Mouse (Mus musculus) heart, adult 11 months (tissue): ENCODE measurements at regions not wholly inside any gene's neighbourhood (a gene's known extent, or its start where the extent isn't known, plus 50 kb on each side); places are given as distances from the start of the nearest gene placed in this dataset.
"Not testable (repeated sequence)": the region's sequence is repeated elsewhere in the genome, so short reads cannot be mapped to it uniquely, and the experiment has no call there.

Experiments
- DNase-seq: peaks from one replicate; pipeline ENCODE4 v3.0.0; 2022

DNA sequence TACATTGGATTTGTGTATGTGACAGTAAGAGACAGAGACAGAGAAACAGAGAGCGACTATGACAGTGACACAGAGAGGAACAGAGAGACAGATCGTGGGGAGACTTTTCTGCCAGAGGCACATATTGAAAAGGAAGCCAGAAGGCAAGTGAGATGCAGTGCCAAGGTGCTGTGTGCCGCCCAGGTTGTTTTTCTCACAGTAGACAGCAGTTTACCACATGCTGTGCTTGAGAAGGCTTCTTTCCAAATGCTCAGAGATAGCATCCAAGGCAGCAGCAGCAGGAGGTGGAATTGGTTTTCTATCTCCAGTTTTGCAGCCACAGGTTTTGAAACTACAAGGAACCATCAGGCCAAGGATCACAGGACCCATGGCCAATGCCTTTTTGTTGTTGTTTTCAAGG is 466.5 kb downstream of the Lrfn5 start:
- no peak for DNase-seq

DNA sequence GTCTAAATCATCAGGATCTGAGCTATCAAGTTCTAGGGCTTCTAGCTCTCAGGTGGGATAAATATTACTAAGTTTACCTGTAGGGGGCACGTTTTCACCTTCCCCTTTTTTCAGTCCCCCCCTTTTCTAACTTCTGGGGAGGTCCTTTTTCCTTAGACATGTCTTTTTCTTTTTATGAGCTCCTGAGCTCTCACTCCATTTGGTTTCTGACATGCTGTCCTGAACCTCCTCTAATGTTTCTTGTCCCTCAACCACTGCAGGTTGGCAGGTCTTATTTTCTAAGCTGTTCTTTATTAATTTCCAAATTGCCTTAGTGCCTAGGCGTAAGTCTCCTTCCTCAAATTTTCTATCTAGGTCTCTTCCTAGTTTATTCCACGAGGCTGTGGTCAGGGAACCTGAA is 470.9 kb downstream of the Lrfn5 start:
- DNase-seq = not testable (repeated sequence)

DNA sequence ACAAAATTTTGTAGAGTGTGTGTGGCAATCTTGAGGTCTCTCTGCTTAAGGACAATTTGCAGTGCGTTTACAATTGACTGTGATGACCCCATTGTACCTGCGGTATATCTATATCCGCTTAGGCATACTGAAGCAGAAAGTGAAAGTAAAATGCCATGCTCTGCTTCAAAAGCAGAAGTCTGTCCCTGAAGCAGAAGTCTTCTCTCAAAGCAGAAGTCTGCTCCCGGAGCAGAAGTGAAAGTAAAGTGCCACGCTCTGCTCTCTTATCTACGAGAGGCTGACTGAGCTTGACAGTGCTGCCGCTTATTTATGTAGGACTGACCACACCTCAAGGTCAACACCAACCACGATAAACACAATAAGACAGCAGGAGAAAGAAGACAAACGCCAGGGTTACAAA is 471.3 kb downstream of the Lrfn5 start:
- DNase-seq = peak; percentile 86

DNA sequence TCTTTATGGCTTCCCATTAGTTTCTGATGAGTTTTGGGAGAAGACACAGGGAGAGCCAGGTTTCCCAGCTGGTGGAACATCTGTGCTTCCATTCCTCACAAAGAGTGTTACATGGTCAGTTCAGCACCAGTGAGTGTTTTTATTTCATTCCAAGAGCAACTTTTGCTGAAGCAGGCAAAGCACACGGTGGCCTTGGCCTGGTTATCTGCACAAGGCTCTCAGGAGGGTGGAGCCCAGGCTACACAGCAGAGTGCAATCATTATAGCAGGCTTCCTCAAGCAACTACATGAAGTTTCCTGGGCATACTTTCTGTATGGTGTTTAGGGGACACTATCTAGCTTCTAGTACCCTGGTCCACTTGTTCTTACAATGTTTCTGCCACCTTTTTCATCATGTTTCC is 490.4 kb downstream of the Lrfn5 start:
- DNase-seq = no peak

DNA sequence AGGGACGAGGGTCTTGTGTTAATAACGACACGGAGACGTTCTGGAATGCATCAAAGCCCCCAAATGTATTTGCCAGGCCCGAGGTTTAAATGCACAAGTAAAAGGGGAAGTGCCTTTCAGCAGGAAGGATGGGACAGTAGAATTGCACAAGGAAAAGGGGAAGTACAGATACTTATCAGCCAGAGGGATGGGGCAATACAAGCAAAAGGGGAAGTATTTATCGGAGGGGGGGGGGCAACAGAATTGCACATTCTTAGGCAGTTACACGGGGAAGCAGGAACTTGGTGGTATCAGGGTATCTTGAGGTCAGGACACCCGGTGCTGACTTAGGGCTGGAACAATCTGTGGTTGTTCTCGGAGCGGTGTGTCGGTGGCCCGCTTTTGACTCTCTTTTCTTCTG is 494.7 kb downstream of the Lrfn5 start:
- DNase-seq = not testable (repeated sequence)
